Mouse (Mus musculus) cortical plate, adult 2 months (tissue): ENCODE measurements around the gene Flg. TPM values are rescaled to one million over a fixed set of nuclear protein-coding genes. Genes with fewer than 3 reads are reported as not detected.

Source experiments
- H3K27ac ChIP-seq: fragments of 200-500 bp; 2 replicates; pipeline ENCODE4 v1.5.1; 2012; ENCODE audit warnings: low read length, control low read depth, inconsistent platforms; ENCODE audit not compliant: insufficient read depth
- H3K4me1 ChIP-seq: fragments of 200-500 bp; 2 replicates; pipeline ENCODE4 v1.6.1; 2011; ENCODE audit warnings: low read length; ENCODE audit not compliant: control insufficient read depth, insufficient read depth
- H3K4me3 ChIP-seq: fragments of 200-500 bp; 2 replicates; pipeline ENCODE4 v1.5.1; 2011; ENCODE audit warnings: mild to moderate bottlenecking, low read length, control low read depth; ENCODE audit not compliant: insufficient read depth
- CTCF ChIP-seq: fragments of 200-500 bp; IDR thresholded peaks from 2 replicates; pipeline ENCODE4 v1.5.1; 2011; ENCODE audit warnings: mild to moderate bottlenecking, control low read depth, low read length; ENCODE audit not compliant: insufficient read depth; ENCODE audit errors: extremely low read depth
- POLR2A ChIP-seq: fragments of 200-500 bp; IDR thresholded peaks from 2 replicates; pipeline ENCODE4 v1.6.1; 2011; ENCODE audit warnings: mild to moderate bottlenecking, low read length, control low read depth; ENCODE audit not compliant: insufficient read depth; ENCODE audit errors: extremely low read depth
- polyA plus RNA-seq: library from polyadenylated mRNA; depleted of rRNA; stranded (reverse); fragments of >200 nt; gene quantifications from 2 replicates; pipeline ENCODE4 v1.2.3, GENCODE M21; 2012; rRNA removed

Flg gene
- not detected in 2 replicates for polyA plus RNA-seq

- Histone ChIP-seq H3K27ac (no peak within 1 kb of the TSS), H3K4me3 (no peak within 1 kb of the TSS), H3K4me1 (no peaks in the 10 kb centered on the region)
- TF ChIP-seq CTCF (no peak), POLR2A (no peak)
Observed at GRCm38 (mm10) chr3:93273223-93273622, at the start of gene Flg. Gene Flg (plus strand): TSS chr3:93273523.

- no peak for TF ChIP-seq CTCF
- TF ChIP-seq POLR2A: no peak
- H3K27ac ChIP-seq: no peak overlapping the region
- H3K4me3 ChIP-seq: no peak overlapping the region
- H3K4me1 ChIP-seq: 0 out of 2 replicates have a peak, but pooled peaks cover 2% of the 10 kb centered on the region
Observed at GRCm38 (mm10) chr3:93297542-93297941, 24.2 kb downstream of the Flg start.

GRCm38 (mm10) chr3:93299832-93300231, 26.5 kb downstream of the Flg start:
- Histone ChIP-seq H3K27ac (no peak overlapping the region), H3K4me1 (0 out of 2 replicates have a peak, but pooled peaks cover 2% of the 10 kb centered on the region), H3K4me3 (no peak overlapping the region)
- no peak for TF ChIP-seq CTCF
- TF ChIP-seq POLR2A: no peak

- H3K27ac ChIP-seq: no peak overlapping the region
- no peak overlapping the region for H3K4me3 ChIP-seq
- no peaks in the 10 kb centered on the region for H3K4me1 ChIP-seq
- TF ChIP-seq CTCF (no peak), POLR2A (no peak)
Observed at GRCm38 (mm10) chr3:93301896-93302295, 28.6 kb downstream of the Flg start.

- TF ChIP-seq CTCF (peak; percentile 55; the same call in 1 of the 2 replicates), POLR2A (no peak)
- H3K4me1 ChIP-seq: no peaks in the 10 kb centered on the region
- H3K27ac ChIP-seq: no peak overlapping the region
- H3K4me3 ChIP-seq: no peak overlapping the region
Observed at GRCm38 (mm10) chr3:93306142-93306541, 32.8 kb downstream of the Flg start.

- Histone ChIP-seq H3K4me3 (no peak overlapping the region), H3K4me1 (no peaks in the 10 kb centered on the region), H3K27ac (no peak overlapping the region)
- TF ChIP-seq POLR2A: no peak
- no peak for TF ChIP-seq CTCF
Observed at GRCm38 (mm10) chr3:93311371-93311770, 38.0 kb downstream of the Flg start.

GRCm38 (mm10) chr3:93314388-93314787, 41.1 kb downstream of the Flg start:
- no peak overlapping the region for H3K27ac ChIP-seq
- H3K4me3 ChIP-seq: no peak overlapping the region
- H3K4me1 ChIP-seq: no peaks in the 10 kb centered on the region
- no peak for TF ChIP-seq POLR2A
- TF ChIP-seq CTCF: no peak

- no peak within 1 kb of the TSS for H3K4me3 ChIP-seq
- TF ChIP-seq POLR2A (no peak), CTCF (no peak)
Observed at GRCm38 (mm10) chr3:93319449-93319848, 46.1 kb downstream of the Flg start, which contains the start of gene Hrnr. Gene Hrnr (plus strand): TSS chr3:93319749.

GRCm38 (mm10) chr3:93337749-93338148, 64.4 kb downstream of the Flg start:
- Histone ChIP-seq H3K4me3 (no peak overlapping the region), H3K4me1 (no peaks in the 10 kb centered on the region), H3K27ac (no peak overlapping the region)
- TF ChIP-seq POLR2A: no peak
- no peak for TF ChIP-seq CTCF

More at GRCm38 (mm10) chr3:93319449-93319848, 46.1 kb downstream of the Flg start, which contains the start of gene Hrnr:
- Histone ChIP-seq H3K4me1 (no peaks in the 10 kb centered on the region), H3K27ac (no peak within 1 kb of the TSS)

- no peaks in the 10 kb centered on the region for H3K4me1 ChIP-seq
- H3K27ac ChIP-seq: no peak overlapping the region
- TF ChIP-seq CTCF (no peak), POLR2A (no peak)
- no peak overlapping the region for H3K4me3 ChIP-seq
Observed at GRCm38 (mm10) chr3:93340021-93340420, 66.7 kb downstream of the Flg start.

Other genes starting within 250 kb of the Flg start
- not detected in 2 replicates for gene Gm4858, start 204.7 kb upstream of the Flg start, polyA plus RNA-seq
- not detected in 2 replicates for gene Crnn, start 128.7 kb upstream of the Flg start, polyA plus RNA-seq
- not detected in 2 replicates for gene Flg2, start 76.2 kb upstream of the Flg start, polyA plus RNA-seq
- 0.02 TPM in 2 replicates for gene Hrnr, start 46.2 kb downstream of the Flg start, polyA plus RNA-seq
- gene Rptn, start 120.2 kb downstream of the Flg start, polyA plus RNA-seq: not detected in 2 replicates
- gene Tchh, start 168.8 kb downstream of the Flg start, polyA plus RNA-seq: 1.5 and 1.8 TPM in 2 replicates
- gene Tchhl1, start 195.2 kb downstream of the Flg start, polyA plus RNA-seq: not detected in 2 replicates
- gene S100a11, start 247.0 kb downstream of the Flg start, polyA plus RNA-seq: 20.9 and 21.5 TPM in 2 replicates